Mouse (Mus musculus): Measurements from ENCODE around the gene Hyls1. TPM values are rescaled to one million over a fixed set of nuclear protein-coding genes. Genes with fewer than 3 reads are reported as not detected.

Gene Hyls1
- polyA plus RNA-seq, 1 experiment from 2014 or later, result 18.4 TPM

DNA sequence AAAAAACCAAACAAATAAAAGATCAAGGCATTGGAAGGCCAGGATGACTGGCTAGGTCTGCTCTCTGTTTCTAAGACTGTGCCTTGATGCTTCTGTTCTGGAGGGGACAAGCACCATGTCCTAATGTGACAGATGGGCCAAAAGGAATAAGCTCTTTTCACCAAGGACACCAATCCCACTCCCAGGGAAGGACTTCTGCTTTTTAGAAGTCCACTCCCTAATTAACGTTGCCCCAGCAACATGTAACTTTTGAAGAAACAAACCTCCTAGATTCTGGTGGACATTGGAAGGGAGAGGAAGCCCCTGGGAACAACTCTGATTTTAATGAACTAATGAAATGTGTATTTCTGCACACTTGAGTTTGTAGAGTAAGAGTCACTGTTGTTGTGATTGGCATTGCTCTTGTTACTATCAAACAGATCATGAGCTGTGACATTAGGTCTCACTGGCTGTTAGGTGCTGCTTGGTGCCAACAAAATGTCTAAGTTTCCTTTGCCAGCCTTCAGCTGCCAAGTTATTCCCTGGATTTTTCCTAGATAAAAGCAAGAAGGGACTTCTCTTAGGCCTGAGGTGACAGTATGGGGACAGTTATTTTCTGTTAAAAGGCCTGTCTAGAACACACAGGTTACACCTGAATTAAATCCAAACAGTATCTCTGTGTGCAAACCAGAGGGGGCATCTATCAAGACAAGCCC is 47.2 kb downstream of the Hyls1 start:
- Histone ChIP-seq H3K27me3 (replicated peaks; ENCODE audit: control insufficient read depth, insufficient read depth, low read length) (no peaks in the 10 kb centered on the region), H3K4me3 (ENCODE audit: low read depth, low read length) (no peak overlapping the region), H3K36me3 (ENCODE audit: control insufficient read depth, insufficient read depth, low read length) (no peaks in the 10 kb centered on the region), H3K9ac (ENCODE audit: low read depth, low read length) (no peak overlapping the region), H3K9me3 (ENCODE audit: control insufficient read depth, low read length) (no peaks in the 10 kb centered on the region), H3K4me2 (ENCODE audit: low read depth, low read length) (no peak overlapping the region), H3K4me1 (ENCODE audit: control insufficient read depth, insufficient read depth, low read length) (peaks cover 9% of the 10 kb centered on the region), H3K27ac (replicated peaks; ENCODE audit: low read depth, low read length) (peak overlapping the region; percentile 61)
- no peak for DNase-seq (ENCODE audit: low spot score)
- ATAC-seq (ENCODE audit: low read depth), result no peak
- 79% methylated on average over 1 of the region's 1 CpGs for WGBS

DNA sequence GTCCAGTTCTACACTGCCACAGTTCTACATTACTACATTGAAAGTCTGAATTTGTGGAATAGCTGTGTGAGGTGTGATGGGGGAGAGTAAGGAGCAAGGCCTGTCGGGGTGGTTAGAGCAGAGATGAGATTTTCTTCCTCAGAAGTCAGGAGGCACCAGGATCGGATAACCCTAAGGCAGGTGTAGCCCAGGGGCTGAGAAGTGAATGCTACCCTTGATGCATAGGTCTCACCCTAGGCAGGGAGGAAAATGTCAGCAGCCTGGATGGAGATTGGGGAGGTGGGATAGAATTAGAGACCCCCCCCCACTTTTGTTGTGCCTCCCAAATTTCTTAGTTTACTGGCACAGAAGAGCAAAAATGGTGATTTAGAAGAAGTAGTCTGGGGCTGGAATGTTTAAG is 48.0 kb downstream of the Hyls1 start:
- Histone ChIP-seq H3K4me3 (ENCODE audit: low read depth, low read length) (no peak overlapping the region), H3K9ac (ENCODE audit: low read depth, low read length) (no peak overlapping the region), H3K36me3 (ENCODE audit: control insufficient read depth, insufficient read depth, low read length) (no peaks in the 10 kb centered on the region), H3K27ac (replicated peaks; ENCODE audit: low read depth, low read length) (0 out of 2 replicates have a peak overlapping the region, but pooled peaks have one; percentile 61), H3K4me2 (ENCODE audit: low read depth, low read length) (no peak overlapping the region), H3K9me3 (ENCODE audit: control insufficient read depth, low read length) (no peaks in the 10 kb centered on the region), H3K4me1 (ENCODE audit: control insufficient read depth, insufficient read depth, low read length) (peaks cover 9% of the 10 kb centered on the region), H3K27me3 (replicated peaks; ENCODE audit: control insufficient read depth, insufficient read depth, low read length) (no peaks in the 10 kb centered on the region)
- ATAC-seq (ENCODE audit: low read depth) (no peak), DNase-seq (ENCODE audit: low spot score) (no peak)
- 58% methylated on average over 2 of the region's 2 CpGs for WGBS

DNA sequence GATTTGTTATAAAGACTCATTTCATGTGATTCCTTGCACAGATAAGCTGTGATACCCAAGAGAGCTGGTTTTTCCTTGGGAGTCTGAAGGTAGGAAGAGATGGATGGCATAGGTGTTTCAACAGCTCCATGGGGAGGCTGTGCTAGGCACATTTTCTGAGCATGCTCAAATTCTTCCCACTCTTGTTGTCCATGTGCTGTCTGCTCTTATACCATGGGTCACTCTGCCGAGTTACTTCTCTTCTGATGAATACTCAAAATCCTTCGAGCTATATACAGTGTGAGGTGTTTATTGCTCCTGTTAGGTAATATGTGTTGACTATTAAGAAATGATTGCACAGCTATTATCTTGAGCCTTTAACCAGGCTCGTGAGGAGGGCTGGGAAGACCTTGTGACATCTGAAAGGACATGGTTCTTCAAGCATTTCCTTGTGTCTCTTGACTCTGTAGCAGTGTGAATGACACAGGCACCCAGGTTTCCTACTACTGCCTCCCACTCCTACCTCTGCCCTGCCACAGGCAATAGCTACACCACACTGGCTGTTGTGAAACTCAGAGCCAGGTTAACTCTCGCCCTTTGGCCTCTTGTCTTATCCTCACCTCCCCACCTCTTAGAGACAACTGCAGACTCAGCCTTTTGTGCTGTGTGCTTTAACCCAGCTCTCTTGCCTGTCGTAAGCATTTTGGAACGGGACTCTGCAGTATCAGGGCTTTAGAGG is 49.4 kb downstream of the Hyls1 start:
- no peaks in the 10 kb centered on the region for H3K27me3 ChIP-seq (replicated peaks; ENCODE audit: control insufficient read depth, insufficient read depth, low read length)
- no peaks in the 10 kb centered on the region for H3K9me3 ChIP-seq (ENCODE audit: control insufficient read depth, low read length)
- peaks cover 9% of the 10 kb centered on the region for H3K4me1 ChIP-seq (ENCODE audit: control insufficient read depth, insufficient read depth, low read length)
- H3K27ac ChIP-seq (replicated peaks; ENCODE audit: low read depth, low read length), result no peak overlapping the region
- no peak for DNase-seq (ENCODE audit: low spot score)
- 76% methylated on average over 6 of the region's 6 CpGs for WGBS
- H3K4me3 ChIP-seq (ENCODE audit: low read depth, low read length), result no peak overlapping the region
- ATAC-seq (ENCODE audit: low read depth), result no peak
- H3K36me3 ChIP-seq (ENCODE audit: control insufficient read depth, insufficient read depth, low read length), result no peaks in the 10 kb centered on the region
- H3K9ac ChIP-seq (ENCODE audit: low read depth, low read length), result no peak overlapping the region
- H3K4me2 ChIP-seq (ENCODE audit: low read depth, low read length), result no peak overlapping the region

DNA sequence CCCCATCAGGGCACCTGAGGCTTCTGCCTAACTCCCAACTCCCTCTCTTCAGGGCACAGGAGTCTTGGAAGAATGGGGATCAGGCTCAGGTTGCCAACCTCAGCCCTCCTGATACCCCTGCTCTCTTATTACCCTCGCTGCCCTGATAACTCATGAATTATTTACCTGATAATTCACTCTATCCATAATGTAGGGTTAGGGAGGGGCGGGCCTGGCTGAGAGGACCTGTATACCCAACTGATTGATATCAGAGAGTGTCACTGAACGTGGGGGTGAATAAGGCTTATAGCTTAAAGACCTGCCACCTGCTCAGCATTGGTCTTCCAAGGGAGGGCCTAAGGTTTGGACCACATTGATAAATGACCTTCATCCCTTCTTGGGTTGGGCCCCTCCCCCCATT is 52.0 kb downstream of the Hyls1 start, which contains the start of gene Gm1113:
Gm1113 (minus strand) TSS at position 101 of the 400 bp plus-strand sequence.
- H3K27me3 ChIP-seq (replicated peaks; ENCODE audit: control insufficient read depth, insufficient read depth, low read length), result no peaks in the 10 kb centered on the region
- no peak within 1 kb of the TSS for H3K4me3 ChIP-seq (ENCODE audit: low read depth, low read length)
- H3K27ac ChIP-seq (replicated peaks; ENCODE audit: low read depth, low read length), result no peak within 1 kb of the TSS
- no peak within 1 kb of the TSS for H3K9ac ChIP-seq (ENCODE audit: low read depth, low read length)
- H3K36me3 ChIP-seq (ENCODE audit: control insufficient read depth, insufficient read depth, low read length), result no peaks in the 10 kb centered on the region
- whole genome bisulfite sequencing, result 80% methylated on average over 3 of the region's 3 CpGs
- H3K4me1 ChIP-seq (ENCODE audit: control insufficient read depth, insufficient read depth, low read length), result no peaks in the 10 kb centered on the region
- DNase-seq (ENCODE audit: low spot score), result no peak
- ATAC-seq (ENCODE audit: low read depth), result no peak
- H3K9me3 ChIP-seq (ENCODE audit: control insufficient read depth, low read length), result no peaks in the 10 kb centered on the region
- no peak within 1 kb of the TSS for H3K4me2 ChIP-seq (ENCODE audit: low read depth, low read length)

DNA sequence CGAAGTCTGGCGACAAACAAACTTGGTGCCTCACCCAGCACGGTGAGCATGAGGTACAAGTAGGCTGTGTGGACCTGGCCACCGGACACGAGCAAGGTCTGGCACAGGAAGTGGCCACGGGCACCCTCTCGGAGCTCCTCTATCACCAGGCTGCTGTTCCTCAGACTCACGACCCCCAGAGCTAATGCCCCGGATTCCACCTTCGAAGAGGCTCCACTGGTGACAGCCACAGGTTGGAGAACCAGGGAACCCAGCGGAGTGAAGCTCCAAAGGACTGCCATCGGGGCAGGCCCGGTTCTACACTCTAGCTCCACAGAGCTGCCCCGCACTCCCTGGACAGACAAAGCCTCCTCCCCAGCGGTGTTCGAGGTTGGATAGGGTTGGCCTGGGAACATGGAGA is 53.5 kb downstream of the Hyls1 start:
- DNase-seq (ENCODE audit: low spot score), result no peak
- Histone ChIP-seq H3K4me2 (ENCODE audit: low read depth, low read length) (no peak overlapping the region), H3K27me3 (replicated peaks; ENCODE audit: control insufficient read depth, insufficient read depth, low read length) (no peaks in the 10 kb centered on the region), H3K4me3 (ENCODE audit: low read depth, low read length) (no peak overlapping the region), H3K9me3 (ENCODE audit: control insufficient read depth, low read length) (no peaks in the 10 kb centered on the region), H3K27ac (replicated peaks; ENCODE audit: low read depth, low read length) (no peak overlapping the region), H3K9ac (ENCODE audit: low read depth, low read length) (no peak overlapping the region), H3K36me3 (ENCODE audit: control insufficient read depth, insufficient read depth, low read length) (no peaks in the 10 kb centered on the region), H3K4me1 (ENCODE audit: control insufficient read depth, insufficient read depth, low read length) (no peaks in the 10 kb centered on the region)
- ATAC-seq (ENCODE audit: low read depth), result no peak
- WGBS, result 92% methylated on average over 12 of the region's 16 CpGs

GRCm38 (mm10) chr9:35516182-35516581 is 54.0 kb downstream of the Hyls1 start:
- Histone ChIP-seq H3K27ac (replicated peaks; ENCODE audit: low read depth, low read length) (no peak overlapping the region), H3K9ac (ENCODE audit: low read depth, low read length) (no peak overlapping the region), H3K9me3 (ENCODE audit: control insufficient read depth, low read length) (no peaks in the 10 kb centered on the region), H3K4me1 (ENCODE audit: control insufficient read depth, insufficient read depth, low read length) (no peaks in the 10 kb centered on the region), H3K36me3 (ENCODE audit: control insufficient read depth, insufficient read depth, low read length) (no peaks in the 10 kb centered on the region), H3K27me3 (replicated peaks; ENCODE audit: control insufficient read depth, insufficient read depth, low read length) (no peaks in the 10 kb centered on the region), H3K4me2 (ENCODE audit: low read depth, low read length) (no peak overlapping the region), H3K4me3 (ENCODE audit: low read depth, low read length) (no peak overlapping the region)
- DNase-seq (ENCODE audit: low spot score), result no peak
- no peak for ATAC-seq (ENCODE audit: low read depth)
- WGBS, result 75% methylated on average over 5 of the region's 5 CpGs

GRCm38 (mm10) chr9:35513900-35514299 is 56.3 kb downstream of the Hyls1 start:
- Histone ChIP-seq H3K4me2 (ENCODE audit: low read depth, low read length) (no peak overlapping the region), H3K36me3 (ENCODE audit: control insufficient read depth, insufficient read depth, low read length) (no peaks in the 10 kb centered on the region), H3K4me1 (ENCODE audit: control insufficient read depth, insufficient read depth, low read length) (no peaks in the 10 kb centered on the region), H3K9ac (ENCODE audit: low read depth, low read length) (no peak overlapping the region), H3K27ac (replicated peaks; ENCODE audit: low read depth, low read length) (no peak overlapping the region), H3K9me3 (ENCODE audit: control insufficient read depth, low read length) (no peaks in the 10 kb centered on the region), H3K27me3 (replicated peaks; ENCODE audit: control insufficient read depth, insufficient read depth, low read length) (no peaks in the 10 kb centered on the region), H3K4me3 (ENCODE audit: low read depth, low read length) (no peak overlapping the region)
- 67% methylated on average over 4 of the region's 4 CpGs for WGBS
- DNase-seq (ENCODE audit: low spot score) (no peak), ATAC-seq (ENCODE audit: low read depth) (no peak)
